Mouse (Mus musculus) liver, adult (tissue): ENCODE data around the gene Rhoq.

ENCODE experiments used
- GATA4 ChIP-seq: IDR thresholded peaks from 2 replicates; pipeline ENCODE4 v1.6.1; 2014; ENCODE audit warnings: mild to moderate bottlenecking, low read length; ENCODE audit not compliant: insufficient replicate concordance

Rhoq gene

DNA sequence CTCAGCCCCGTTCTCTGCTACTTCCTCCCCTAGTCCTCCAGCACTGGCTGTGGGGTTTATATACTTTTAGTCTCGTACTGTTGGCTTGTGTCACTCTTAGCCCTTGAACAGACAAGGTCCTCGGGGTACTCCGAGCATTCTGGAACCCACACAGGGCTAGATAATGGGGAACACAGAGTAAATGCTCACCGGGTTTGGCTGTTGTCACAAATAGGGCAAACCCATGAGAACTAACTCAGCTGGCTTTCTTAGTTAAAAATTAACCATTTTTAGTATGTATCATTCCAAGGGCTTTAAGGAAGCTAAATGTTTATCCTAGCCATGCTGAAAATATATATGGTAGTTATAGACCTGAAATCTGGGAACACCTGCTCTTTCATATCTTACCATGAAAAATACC, 56.8 kb downstream of the Rhoq start:
- TF ChIP-seq GATA4, result no peak

GRCm38 (mm10) chr17:87024491-87025242, 61.8 kb downstream of the Rhoq start:
- no peak for TF ChIP-seq GATA4

DNA sequence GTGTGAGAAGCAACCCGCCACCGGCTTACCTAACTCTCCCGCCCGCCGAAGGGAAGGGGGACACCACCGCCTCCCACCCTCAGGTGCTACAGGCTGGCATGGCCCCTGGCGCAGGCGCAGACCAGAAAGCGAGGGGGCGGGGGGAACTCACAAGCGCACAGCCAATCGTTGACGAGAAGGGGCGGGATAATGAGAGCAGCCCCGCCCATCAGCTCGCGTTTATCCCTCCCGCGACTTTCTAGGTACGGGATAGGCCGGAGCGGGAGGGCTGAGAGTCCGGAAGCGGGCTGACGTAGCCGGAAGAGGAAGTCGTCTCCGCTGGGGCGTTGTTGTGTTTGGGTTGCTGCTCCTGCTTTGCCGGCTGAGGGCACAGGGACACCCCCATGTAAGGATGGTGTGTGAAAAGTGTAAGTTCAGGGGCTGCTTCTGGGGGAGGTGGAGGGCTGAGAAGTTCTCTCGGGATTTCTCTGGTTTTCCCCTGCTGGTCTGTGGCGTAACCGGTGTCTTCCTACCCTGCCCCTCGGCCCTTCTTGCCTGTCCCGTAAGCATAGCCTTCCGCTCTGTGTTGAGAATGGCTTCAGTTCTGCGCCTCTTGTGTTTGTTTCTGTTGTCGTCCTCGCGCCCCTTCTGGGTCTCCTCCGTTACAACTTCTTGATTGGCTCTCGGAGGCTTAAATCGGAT, 62.5 kb downstream of the Rhoq start, which contains the start of the genes Pigf and Cript:
Pigf (minus strand) TSS at position 138 of the 681 bp plus-strand sequence.
Cript (plus strand) TSS at position 282 of the 681 bp plus-strand sequence.
- TF ChIP-seq GATA4, result no peak

GRCm38 (mm10) chr17:87036141-87037073, 73.5 kb downstream of the Rhoq start:
- no peak for TF ChIP-seq GATA4

- no peak for TF ChIP-seq GATA4
These were observed 75.6 kb downstream of the Rhoq start for GRCm38 (mm10) chr17:87038496-87038895.

GRCm38 (mm10) chr17:87041739-87042138, 78.9 kb downstream of the Rhoq start:
- no peak for TF ChIP-seq GATA4

DNA sequence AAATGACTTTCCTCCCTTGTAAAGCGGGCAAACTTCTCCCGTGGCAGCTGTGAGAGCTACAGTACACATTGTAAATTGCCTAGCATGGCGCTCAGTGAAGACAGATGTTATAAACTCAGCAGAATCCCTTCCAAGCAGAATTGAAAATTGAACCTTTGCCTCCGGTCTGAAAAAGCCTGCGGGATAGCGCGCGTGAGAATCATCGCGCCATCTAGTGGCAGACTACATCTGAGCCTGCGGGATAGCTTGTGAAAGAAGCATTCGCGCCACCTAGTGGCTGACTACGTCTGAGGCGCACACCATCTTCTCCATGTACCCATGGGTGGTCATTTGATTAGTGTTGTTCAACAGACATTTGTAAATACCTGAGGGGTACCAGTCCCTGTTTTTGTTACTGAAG, 81.5 kb downstream of the Rhoq start:
- no peak; the same call in 1 of the 2 replicates for TF ChIP-seq GATA4

DNA sequence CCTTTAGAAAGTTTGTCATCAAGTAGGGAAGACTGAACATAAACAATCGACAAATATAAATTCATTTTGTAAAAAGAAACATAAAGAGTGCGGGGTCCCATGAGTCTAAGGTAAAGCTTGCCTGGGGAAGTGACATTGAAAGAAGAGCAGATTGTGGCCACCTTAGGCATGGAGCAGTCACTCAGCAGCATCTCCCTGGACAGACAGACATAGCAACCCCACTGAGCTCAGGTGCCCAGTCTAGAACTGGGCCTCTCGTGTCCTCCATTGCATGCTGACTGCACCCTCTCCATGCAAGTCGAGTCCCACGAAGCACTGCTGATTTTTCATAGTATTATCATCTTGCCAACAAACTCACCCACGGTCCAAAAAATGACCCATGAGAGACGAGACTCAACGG, 81.9 kb downstream of the Rhoq start:
- TF ChIP-seq GATA4, result no peak
